Mouse (Mus musculus): ENCODE results near the gene Zcwpw1. TPM values are rescaled to one million over a fixed set of nuclear protein-coding genes. Genes with fewer than 3 reads are reported as not detected.

Gene Zcwpw1
- polyA plus RNA-seq (2015; fragmentation: Nextera tagmentation; extraction: Ambion mirVana): 11.0 and 11.8 TPM in 2 replicates

- Histone ChIP-seq H3K4me3 (ENCODE audit: low read length) (peak within 1 kb of the TSS; percentile 89), H3K9me3 (ENCODE audit: control insufficient read depth, low read length) (peaks cover 4% of the 10 kb centered on the region; the same call in 1 of the 2 replicates), H3K36me3 (ENCODE audit: control insufficient read depth, insufficient read depth, low read length) (peaks cover 10% of the 10 kb centered on the region), H3K27ac (ENCODE audit: low read length) (peak within 1 kb of the TSS; percentile 99), H3K4me1 (ENCODE audit: control insufficient read depth, insufficient read depth, low read length) (peaks cover 27% of the 10 kb centered on the region), H3K9ac (ENCODE audit: low read depth, low read length) (peak within 1 kb of the TSS; percentile 96), H3K4me2 (ENCODE audit: low read depth, low read length) (peak within 1 kb of the TSS; percentile 94), H3K27me3 (replicated peaks; ENCODE audit: control insufficient read depth, insufficient read depth, low read length) (no peaks in the 10 kb centered on the region)
- WGBS: under 1% methylated on average over 48 of the region's 48 CpGs
- peak; percentile 75 for ATAC-seq
These were observed at the start of gene Zcwpw1, which contains the start of gene Mepce for GRCm38 (mm10) chr5:137787151-137787928. Gene Zcwpw1, plus strand, starts transcription at chr5:137787798. Gene Mepce, minus strand, starts transcription at chr5:137787655.

- Histone ChIP-seq H3K4me1 (ENCODE audit: control insufficient read depth, insufficient read depth, low read length) (peaks cover 19% of the 10 kb centered on the region), H3K4me2 (ENCODE audit: low read depth, low read length) (no peak overlapping the region), H3K9ac (ENCODE audit: low read depth, low read length) (no peak overlapping the region), H3K36me3 (ENCODE audit: control insufficient read depth, insufficient read depth, low read length) (peaks cover 5% of the 10 kb centered on the region; the same call in 1 of the 2 replicates), H3K4me3 (ENCODE audit: low read length) (no peak overlapping the region), H3K9me3 (ENCODE audit: control insufficient read depth, low read length) (no peaks in the 10 kb centered on the region), H3K27ac (ENCODE audit: low read length) (0 out of 2 replicates have a peak overlapping the region, but pooled peaks have one; percentile 28), H3K27me3 (replicated peaks; ENCODE audit: control insufficient read depth, insufficient read depth, low read length) (no peaks in the 10 kb centered on the region)
- WGBS: 43% methylated on average over 5 of the region's 5 CpGs
- ATAC-seq: no peak
These were observed 49.1 kb upstream of the Zcwpw1 start for GRCm38 (mm10) chr5:137738516-137738915.

GRCm38 (mm10) chr5:137739471-137739870 lies 48.1 kb upstream of the Zcwpw1 start:
- no peak overlapping the region for H3K4me2 ChIP-seq (ENCODE audit: low read depth, low read length)

GRCm38 (mm10) chr5:137740506-137740905 lies 47.1 kb upstream of the Zcwpw1 start:
- 14% methylated on average over 11 of the region's 11 CpGs for WGBS
- Histone ChIP-seq H3K27me3 (replicated peaks; ENCODE audit: control insufficient read depth, insufficient read depth, low read length) (no peaks in the 10 kb centered on the region), H3K4me1 (ENCODE audit: control insufficient read depth, insufficient read depth, low read length) (peaks cover 27% of the 10 kb centered on the region), H3K4me3 (ENCODE audit: low read length) (peak overlapping the region; percentile 62), H3K27ac (ENCODE audit: low read length) (peak overlapping the region; percentile 81; the same call in 1 of the 2 replicates), H3K4me2 (ENCODE audit: low read depth, low read length) (peak overlapping the region; percentile 89), H3K9me3 (ENCODE audit: control insufficient read depth, low read length) (no peaks in the 10 kb centered on the region), H3K36me3 (ENCODE audit: control insufficient read depth, insufficient read depth, low read length) (peaks cover 4% of the 10 kb centered on the region; the same call in 1 of the 2 replicates), H3K9ac (ENCODE audit: low read depth, low read length) (peak overlapping the region; percentile 72)
- ATAC-seq: no peak

More at GRCm38 (mm10) chr5:137739471-137739870, 48.1 kb upstream of the Zcwpw1 start:
- H3K4me1 ChIP-seq (ENCODE audit: control insufficient read depth, insufficient read depth, low read length): peaks cover 19% of the 10 kb centered on the region
- peaks cover 5% of the 10 kb centered on the region; the same call in 1 of the 2 replicates for H3K36me3 ChIP-seq (ENCODE audit: control insufficient read depth, insufficient read depth, low read length)
- H3K9me3 ChIP-seq (ENCODE audit: control insufficient read depth, low read length): no peaks in the 10 kb centered on the region
- H3K27ac ChIP-seq (ENCODE audit: low read length): no peak overlapping the region
- H3K27me3 ChIP-seq (replicated peaks; ENCODE audit: control insufficient read depth, insufficient read depth, low read length): no peaks in the 10 kb centered on the region
- no peak overlapping the region for H3K9ac ChIP-seq (ENCODE audit: low read depth, low read length)
- WGBS: 69% methylated on average over 9 of the region's 9 CpGs
- H3K4me3 ChIP-seq (ENCODE audit: low read length): no peak overlapping the region
- no peak for ATAC-seq

GRCm38 (mm10) chr5:137741023-137741931 lies 46.3 kb upstream of the Zcwpw1 start, which contains the start of gene Nyap1:
Gene Nyap1, minus strand, starts transcription at chr5:137741607.
- no peaks in the 10 kb centered on the region for H3K27me3 ChIP-seq (replicated peaks; ENCODE audit: control insufficient read depth, insufficient read depth, low read length)
- H3K27ac ChIP-seq (ENCODE audit: low read length): peak within 1 kb of the TSS; percentile 81
- no peaks in the 10 kb centered on the region for H3K36me3 ChIP-seq (ENCODE audit: control insufficient read depth, insufficient read depth, low read length)
- peak; percentile 82 for ATAC-seq
- H3K4me1 ChIP-seq (ENCODE audit: control insufficient read depth, insufficient read depth, low read length): peaks cover 28% of the 10 kb centered on the region
- WGBS: under 1% methylated on average over 70 of the region's 71 CpGs
- no peaks in the 10 kb centered on the region for H3K9me3 ChIP-seq (ENCODE audit: control insufficient read depth, low read length)
- H3K4me3 ChIP-seq (ENCODE audit: low read length): peak within 1 kb of the TSS; percentile 62
- peak within 1 kb of the TSS; percentile 72 for H3K9ac ChIP-seq (ENCODE audit: low read depth, low read length)
- H3K4me2 ChIP-seq (ENCODE audit: low read depth, low read length): peak within 1 kb of the TSS; percentile 89

GRCm38 (mm10) chr5:137742048-137742447 lies 45.5 kb upstream of the Zcwpw1 start:
- Histone ChIP-seq H3K9me3 (ENCODE audit: control insufficient read depth, low read length) (no peaks in the 10 kb centered on the region), H3K36me3 (ENCODE audit: control insufficient read depth, insufficient read depth, low read length) (no peaks in the 10 kb centered on the region), H3K27me3 (replicated peaks; ENCODE audit: control insufficient read depth, insufficient read depth, low read length) (no peaks in the 10 kb centered on the region), H3K4me2 (ENCODE audit: low read depth, low read length) (peak overlapping the region; percentile 89), H3K9ac (ENCODE audit: low read depth, low read length) (peak overlapping the region; percentile 72; the same call in 1 of the 2 replicates), H3K4me1 (ENCODE audit: control insufficient read depth, insufficient read depth, low read length) (peaks cover 28% of the 10 kb centered on the region), H3K4me3 (ENCODE audit: low read length) (peak overlapping the region; percentile 62), H3K27ac (ENCODE audit: low read length) (peak overlapping the region; percentile 81)
- 59% methylated on average over 10 of the region's 10 CpGs for WGBS
- no peak for ATAC-seq

GRCm38 (mm10) chr5:137742836-137743235 lies 44.8 kb upstream of the Zcwpw1 start:
- WGBS: 91% methylated on average over 6 of the region's 6 CpGs
- no peak overlapping the region for H3K4me3 ChIP-seq (ENCODE audit: low read length)
- H3K27ac ChIP-seq (ENCODE audit: low read length): no peak overlapping the region
- H3K4me2 ChIP-seq (ENCODE audit: low read depth, low read length): no peak overlapping the region
- H3K4me1 ChIP-seq (ENCODE audit: control insufficient read depth, insufficient read depth, low read length): peaks cover 30% of the 10 kb centered on the region
- H3K9me3 ChIP-seq (ENCODE audit: control insufficient read depth, low read length): no peaks in the 10 kb centered on the region
- no peak for ATAC-seq
- no peak overlapping the region for H3K9ac ChIP-seq (ENCODE audit: low read depth, low read length)
- no peaks in the 10 kb centered on the region for H3K36me3 ChIP-seq (ENCODE audit: control insufficient read depth, insufficient read depth, low read length)
- no peaks in the 10 kb centered on the region for H3K27me3 ChIP-seq (replicated peaks; ENCODE audit: control insufficient read depth, insufficient read depth, low read length)

- no peak for ATAC-seq
- Histone ChIP-seq H3K36me3 (ENCODE audit: control insufficient read depth, insufficient read depth, low read length) (no peaks in the 10 kb centered on the region), H3K27me3 (replicated peaks; ENCODE audit: control insufficient read depth, insufficient read depth, low read length) (no peaks in the 10 kb centered on the region), H3K4me2 (ENCODE audit: low read depth, low read length) (no peak overlapping the region), H3K4me3 (ENCODE audit: low read length) (no peak overlapping the region), H3K9me3 (ENCODE audit: control insufficient read depth, low read length) (no peaks in the 10 kb centered on the region), H3K4me1 (ENCODE audit: control insufficient read depth, insufficient read depth, low read length) (peaks cover 36% of the 10 kb centered on the region), H3K9ac (ENCODE audit: low read depth, low read length) (no peak overlapping the region), H3K27ac (ENCODE audit: low read length) (no peak overlapping the region)
- WGBS: 91% methylated on average over 7 of the region's 7 CpGs
These were observed 43.4 kb upstream of the Zcwpw1 start for GRCm38 (mm10) chr5:137744197-137744596.

All from intestine, embryonic 16.5 days (tissue).